Mouse (Mus musculus) kidney, adult 2 months (tissue): Measurements from ENCODE around the gene Slc35e3. TPM values are rescaled to one million over a fixed set of nuclear protein-coding genes. Genes with fewer than 3 reads are reported as not detected.
"Not testable (repeated sequence)": the region's sequence is repeated elsewhere in the genome, so short reads cannot be mapped to it uniquely, and the experiment has no call there.

ENCODE experiments used
- DNase-seq: peaks from one replicate; pipeline ENCODE4 v3.0.0; 2021
- H3K27ac ChIP-seq: fragments of 200-500 bp; 2 replicates; pipeline ENCODE4 v1.5.1; 2012; ENCODE audit warnings: low read depth, low read length, control low read depth, inconsistent platforms; ENCODE audit not compliant: insufficient read depth
- H3K27me3 ChIP-seq: fragments of 200-500 bp; replicated peaks from 2 replicates; pipeline ENCODE4 v1.6.1; 2012; ENCODE audit warnings: mild to moderate bottlenecking, moderate library complexity, low read length, inconsistent platforms; ENCODE audit not compliant: control insufficient read depth, insufficient read depth
- H3K36me3 ChIP-seq: fragments of 200-500 bp; 2 replicates; pipeline ENCODE4 v1.6.1; 2012; ENCODE audit warnings: mild to moderate bottlenecking, moderate library complexity, low read length, inconsistent platforms; ENCODE audit not compliant: control insufficient read depth, insufficient read depth
- H3K4me1 ChIP-seq: fragments of 200-500 bp; 2 replicates; pipeline ENCODE4 v1.6.1; 2011; ENCODE audit warnings: low read length; ENCODE audit not compliant: control insufficient read depth, insufficient read depth
- H3K4me3 ChIP-seq: fragments of 200-500 bp; 2 replicates; pipeline ENCODE4 v1.5.1; 2011; ENCODE audit warnings: mild to moderate bottlenecking, low read depth, low read length, control low read depth; ENCODE audit not compliant: insufficient read depth
- CTCF ChIP-seq: fragments of 200-500 bp; conservative IDR thresholded peaks from 2 replicates; pipeline ENCODE4 v1.5.1; 2011; ENCODE audit warnings: low read depth, mild to moderate bottlenecking, control low read depth, low read length, moderate library complexity, mixed read lengths; ENCODE audit not compliant: insufficient read depth, insufficient read length
- POLR2A ChIP-seq: fragments of 200-500 bp; IDR thresholded peaks from one replicate; pipeline ENCODE4 v1.6.1; 2011; ENCODE audit warnings: low read depth, low read length, control low read depth
- WGBS: fragments of 180-500 bp; shearing (Covaris S2); methylation state at CpG from one replicate; pipeline ENCODE4 v1.1.7; 2018; 5-methylcytosine and 5-hydroxymethylcytosine counted together
- polyA plus RNA-seq: library from polyadenylated mRNA; depleted of rRNA; stranded (reverse); fragments of >200 nt; gene quantifications from 2 replicates; pipeline ENCODE4 v1.2.3, GENCODE M21; 2012

The Slc35e3 gene
- polyA plus RNA-seq, 1 experiment = 37.1 TPM

DNA sequence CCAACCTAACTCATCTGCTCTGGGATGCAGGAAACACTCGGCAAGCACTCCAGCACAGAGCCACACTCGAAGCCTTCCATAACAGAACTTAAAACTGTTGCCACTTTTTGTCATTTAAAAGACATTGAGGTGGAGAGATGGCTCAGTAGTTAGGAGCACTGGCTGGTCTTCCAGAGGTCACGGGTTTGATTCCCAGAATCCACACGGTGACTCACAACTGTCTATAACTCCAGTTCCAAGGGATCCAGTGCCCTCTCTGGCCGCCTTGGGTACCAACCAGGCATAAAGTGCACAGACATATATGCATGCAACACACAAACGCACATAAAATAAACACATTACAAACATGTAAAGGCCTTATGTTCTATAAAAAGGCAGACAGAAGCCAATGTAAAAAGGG is 15.4 kb upstream of the Slc35e3 start:
- peaks cover 2% of the 10 kb centered on the region for H3K36me3 ChIP-seq
- no peak for TF ChIP-seq POLR2A
- no peak for TF ChIP-seq CTCF
- H3K4me1 ChIP-seq = no peaks in the 10 kb centered on the region; the same call in 1 of the 2 replicates
- WGBS = 96% methylated on average over 6 of the region's 6 CpGs
- no peak overlapping the region for H3K4me3 ChIP-seq
- no peak overlapping the region for H3K27ac ChIP-seq
- H3K27me3 ChIP-seq = no peaks in the 10 kb centered on the region
- DNase-seq = no peak

DNA sequence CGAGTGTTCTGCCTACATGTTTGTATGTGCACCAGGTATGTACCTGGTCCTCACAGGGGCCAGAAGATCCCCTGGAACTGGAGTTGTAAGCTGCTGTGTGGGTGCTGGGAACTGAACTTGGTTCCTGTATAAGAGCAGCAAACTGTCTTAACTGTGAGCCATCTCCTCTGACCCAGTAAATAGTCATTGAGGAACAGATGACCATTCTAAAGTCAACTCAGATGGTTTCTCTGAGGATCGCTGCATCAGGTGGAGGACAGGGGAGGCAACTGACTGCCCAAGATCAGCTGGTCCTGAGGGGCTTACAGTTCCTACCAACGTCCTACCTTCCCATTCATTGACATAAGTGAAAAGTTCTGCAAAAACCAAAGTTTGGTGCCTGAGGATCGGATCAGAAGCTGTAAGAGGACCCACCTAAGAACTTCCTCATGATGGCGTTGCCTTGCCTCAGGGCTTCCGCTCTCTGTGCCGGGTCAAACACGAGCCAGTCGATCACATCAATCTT is 14.7 kb upstream of the Slc35e3 start:
- no peak overlapping the region for H3K4me3 ChIP-seq
- H3K27ac ChIP-seq = no peak overlapping the region
- DNase-seq = no peak
- H3K36me3 ChIP-seq = peaks cover 2% of the 10 kb centered on the region
- no peaks in the 10 kb centered on the region for H3K27me3 ChIP-seq
- no peak for TF ChIP-seq CTCF
- no peak for TF ChIP-seq POLR2A
- no peaks in the 10 kb centered on the region; the same call in 1 of the 2 replicates for H3K4me1 ChIP-seq
- 95% methylated on average over 9 of the region's 9 CpGs for WGBS

DNA sequence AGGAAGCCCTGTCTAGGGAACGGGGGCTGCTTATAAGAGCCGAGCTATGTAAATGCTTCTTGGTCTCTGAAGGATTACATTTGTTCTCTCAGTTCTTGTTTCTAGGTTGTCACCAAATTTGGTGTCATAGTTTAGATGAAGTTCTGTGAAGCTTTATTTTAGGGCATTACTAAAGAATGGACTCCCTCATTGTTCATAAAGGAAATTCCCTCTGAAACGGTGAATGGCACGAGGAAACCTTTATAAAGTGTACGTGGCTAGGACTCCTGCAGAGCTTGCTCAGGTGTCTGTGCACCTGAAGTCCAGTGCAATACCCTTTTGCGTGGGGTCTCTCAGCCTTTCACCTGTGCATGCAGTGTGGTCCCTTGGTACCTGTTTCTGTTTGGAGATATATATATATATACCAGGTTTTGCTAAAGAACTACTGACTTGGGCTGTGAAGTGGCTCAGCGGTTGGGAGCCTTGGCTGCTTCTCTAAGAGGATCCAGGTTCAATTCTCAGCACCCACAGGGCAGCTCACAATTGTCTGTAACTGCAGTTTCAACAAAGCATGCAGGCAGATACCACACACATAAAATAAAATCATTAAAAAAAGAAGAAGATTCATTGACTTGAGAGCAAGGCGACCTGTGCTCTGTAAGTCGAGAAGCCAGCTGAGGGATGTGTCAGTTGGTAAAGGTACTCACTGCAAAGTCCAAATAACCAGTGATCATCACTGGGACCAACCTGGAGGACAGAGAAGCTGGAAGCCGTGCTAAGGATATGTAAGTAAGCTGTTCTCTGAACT is 13.9 kb upstream of the Slc35e3 start:
- 92% methylated on average over 10 of the region's 10 CpGs for WGBS
- H3K4me3 ChIP-seq = no peak overlapping the region
- no peaks in the 10 kb centered on the region for H3K27me3 ChIP-seq
- no peak for DNase-seq
- H3K36me3 ChIP-seq = peaks cover 2% of the 10 kb centered on the region
- H3K4me1 ChIP-seq = no peaks in the 10 kb centered on the region; the same call in 1 of the 2 replicates
- no peak for TF ChIP-seq CTCF
- TF ChIP-seq POLR2A = no peak
- H3K27ac ChIP-seq = no peak overlapping the region

DNA sequence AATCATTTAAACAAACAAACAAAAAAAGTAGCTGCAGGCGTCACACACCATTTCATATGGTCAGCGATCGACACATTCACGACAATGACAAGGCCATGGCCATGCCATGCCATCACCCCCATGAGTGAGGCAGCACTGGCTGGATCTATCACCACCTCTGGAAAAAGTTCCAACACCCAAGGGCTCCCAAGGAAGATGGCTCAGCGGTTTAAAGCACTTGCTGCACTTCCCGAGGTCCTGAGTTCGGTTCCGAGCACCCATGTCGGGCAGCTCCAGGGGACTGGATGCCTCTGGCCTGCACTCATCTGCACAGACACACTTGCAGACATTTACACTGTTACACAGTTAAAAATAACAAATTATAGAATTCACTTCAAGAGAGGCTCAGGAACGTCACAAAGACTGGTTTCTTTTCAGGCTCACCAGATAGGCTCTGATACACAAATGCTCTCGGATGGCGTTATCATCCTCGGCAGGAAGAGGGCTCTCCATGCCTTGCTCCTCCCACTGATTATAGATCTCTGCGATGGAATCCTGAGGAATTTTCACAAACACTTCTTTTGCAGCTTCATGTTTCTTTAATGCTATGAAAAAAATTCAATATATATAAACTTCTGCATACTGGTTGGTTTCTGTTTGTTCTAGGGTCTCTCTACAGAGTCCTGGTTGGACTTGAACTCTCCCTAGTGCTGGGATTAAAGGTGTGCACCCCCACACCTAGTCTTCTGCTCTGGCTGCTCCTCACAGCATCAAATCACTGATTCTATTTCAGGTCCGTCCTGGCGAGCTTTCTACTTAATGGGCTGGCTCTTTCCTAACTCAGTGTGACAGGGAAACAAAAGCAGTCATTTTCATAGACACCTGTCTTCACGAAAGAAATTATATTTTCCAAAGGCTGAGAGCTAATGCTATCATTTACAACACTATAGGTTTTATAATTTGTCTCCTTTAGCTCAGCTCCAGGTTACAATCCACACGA is 12.9 kb upstream of the Slc35e3 start:
- H3K36me3 ChIP-seq = peaks cover 2% of the 10 kb centered on the region
- no peak overlapping the region for H3K27ac ChIP-seq
- 91% methylated on average over 18 of the region's 18 CpGs for WGBS
- H3K4me3 ChIP-seq = no peak overlapping the region
- H3K27me3 ChIP-seq = no peaks in the 10 kb centered on the region
- no peaks in the 10 kb centered on the region for H3K4me1 ChIP-seq
- DNase-seq = no peak
- TF ChIP-seq POLR2A = no peak
- no peak for TF ChIP-seq CTCF

DNA sequence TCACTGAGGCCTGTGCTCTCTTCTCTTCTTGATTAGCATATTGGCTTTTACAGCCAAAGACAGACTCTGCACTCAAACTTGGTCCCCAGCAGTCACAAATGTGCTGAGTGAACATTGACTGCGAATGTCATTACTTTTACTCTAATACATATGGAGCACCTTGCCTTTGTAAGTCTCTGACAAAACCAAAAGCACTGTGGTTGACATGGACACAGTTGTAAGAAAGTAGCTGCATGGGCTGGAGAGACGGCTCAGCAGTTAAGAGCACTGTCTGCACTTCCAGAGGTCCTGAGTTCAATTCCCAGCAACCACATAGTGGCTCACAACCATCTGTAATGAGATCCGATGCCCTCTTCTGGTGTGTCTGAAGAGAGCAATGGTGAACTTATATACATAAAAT is 12.2 kb upstream of the Slc35e3 start:
- 95% methylated on average over 3 of the region's 3 CpGs for WGBS
- H3K4me1 ChIP-seq, H3K4me3 ChIP-seq, DNase-seq, H3K27me3 ChIP-seq, H3K36me3 ChIP-seq, H3K27ac ChIP-seq: not testable (repeated sequence)

DNA sequence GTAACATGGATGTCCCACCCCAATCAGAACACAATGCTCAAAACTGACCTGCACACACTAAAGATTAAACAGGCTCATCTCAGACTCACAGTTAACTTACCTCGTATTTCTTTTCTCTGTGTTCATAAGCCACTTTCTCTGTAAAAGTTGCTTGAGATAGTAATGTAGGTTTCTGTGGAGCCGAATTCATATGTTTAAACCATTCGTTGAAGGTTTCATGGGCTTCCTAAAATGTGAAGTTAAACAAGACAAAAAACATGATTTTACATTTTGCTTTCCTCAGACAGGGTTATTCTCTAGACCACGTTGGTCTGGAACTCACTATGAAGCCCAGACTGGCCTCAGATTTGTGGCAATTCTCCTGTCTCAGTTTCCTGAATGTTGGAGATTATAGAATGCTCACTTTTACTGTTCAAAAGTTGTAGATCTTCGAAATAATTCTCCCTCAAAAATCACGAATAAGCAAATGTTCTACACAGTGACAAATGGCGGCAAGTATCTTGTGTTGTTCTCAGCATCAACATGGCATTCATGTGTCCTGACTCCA is 11.7 kb upstream of the Slc35e3 start:
- Histone ChIP-seq H3K36me3 (peaks cover 2% of the 10 kb centered on the region), H3K27ac (no peak overlapping the region), H3K4me3 (no peak overlapping the region), H3K27me3 (no peaks in the 10 kb centered on the region), H3K4me1 (no peaks in the 10 kb centered on the region)
- no peak for DNase-seq
- TF ChIP-seq POLR2A (no peak), CTCF (no peak)
- 94% methylated on average over 7 of the region's 7 CpGs for WGBS
